Mouse (Mus musculus) neural tube, embryonic 11.5 days (tissue): ENCODE measurements around the gene Map3k1. TPM values are rescaled to one million over a fixed set of nuclear protein-coding genes. Genes with fewer than 3 reads are reported as not detected.

Experiments
- ATAC-seq: fragments of 200-750 bp; cut with Nextera tagmentation; 2 replicates; pipeline ENCODE4 v1.8.0; 2017; ENCODE audit warnings: moderate number of reproducible peaks, mild to moderate bottlenecking, moderate TSS enrichment, moderate library complexity; ENCODE audit not compliant: insufficient read depth, low FRiP score, low TSS enrichment
- DNase-seq: peaks from one replicate; pipeline ENCODE4 v3.0.0-alpha.2; 2015; ENCODE audit warnings: low spot score
- H3K27ac ChIP-seq: fragments of 300-500 bp; sonication (generic); 2 replicates; pipeline ENCODE4 v1.5.1; 2014; ENCODE audit warnings: low read depth, mild to moderate bottlenecking, low read length
- H3K27me3 ChIP-seq: fragments of 300-500 bp; sonication (generic); 2 replicates; pipeline ENCODE4 v1.6.1; 2014; ENCODE audit warnings: mild to moderate bottlenecking, low read length, mixed read lengths; ENCODE audit not compliant: control insufficient read depth, insufficient read depth
- H3K36me3 ChIP-seq: fragments of 300-500 bp; sonication (generic); 2 replicates; pipeline ENCODE4 v1.6.1; 2014; ENCODE audit warnings: mild to moderate bottlenecking, low read length, moderate library complexity, mixed read lengths; ENCODE audit not compliant: control insufficient read depth, insufficient read depth
- H3K4me1 ChIP-seq: fragments of 300-500 bp; sonication (generic); 2 replicates; pipeline ENCODE4 v1.6.1; 2014; ENCODE audit warnings: low read length, mixed read lengths; ENCODE audit not compliant: control insufficient read depth, insufficient read depth
- H3K4me2 ChIP-seq: fragments of 300-500 bp; sonication (generic); 2 replicates; pipeline ENCODE4 v1.6.1; 2014; ENCODE audit warnings: low read depth, mild to moderate bottlenecking, moderate library complexity
- H3K4me3 ChIP-seq: fragments of 300-500 bp; sonication (generic); 2 replicates; pipeline ENCODE4 v1.5.1; 2014; ENCODE audit warnings: low read depth, low read length
- H3K9ac ChIP-seq: fragments of 300-500 bp; sonication (generic); 2 replicates; pipeline ENCODE4 v1.6.1; 2014; ENCODE audit warnings: mild to moderate bottlenecking, low read length
- H3K9me3 ChIP-seq: fragments of 300-500 bp; sonication (generic); 2 replicates; pipeline ENCODE4 v1.6.1; 2016; ENCODE audit warnings: low read length; ENCODE audit not compliant: control insufficient read depth
- WGBS: fragments of 180-500 bp; shearing (Covaris S2); extraction: QIAGEN DNeasy Blood & Tissue Kit; methylation state at CpG from one replicate; pipeline ENCODE4 v1.1.7; 2014; 5-methylcytosine and 5-hydroxymethylcytosine counted together
- polyA plus RNA-seq: library from polyadenylated mRNA; unstranded; fragments of >200 nt; fragmentation: Nextera tagmentation; extraction: Ambion mirVana; gene quantifications from 2 replicates; pipeline ENCODE4 v1.2.1, GENCODE M21; 2014

The Map3k1 gene
- polyA plus RNA-seq, 1 experiment from 2014 or later, result 13.9 TPM

GRCm38 (mm10) chr13:111817773-111818172 lies 9.0 kb upstream of the Map3k1 start:
- Histone ChIP-seq H3K4me3 (no peak overlapping the region), H3K4me2 (no peak overlapping the region), H3K4me1 (no peaks in the 10 kb centered on the region), H3K36me3 (no peaks in the 10 kb centered on the region), H3K27ac (no peak overlapping the region), H3K27me3 (no peaks in the 10 kb centered on the region), H3K9me3 (no peaks in the 10 kb centered on the region), H3K9ac (no peak overlapping the region)
- WGBS, result 93% methylated on average over 7 of the region's 7 CpGs
- DNase-seq, result no peak
- no peak for ATAC-seq

- no peak overlapping the region for H3K4me3 ChIP-seq
- ATAC-seq (no peak), DNase-seq (no peak)
- no peaks in the 10 kb centered on the region for H3K27me3 ChIP-seq
- H3K27ac ChIP-seq, result no peak overlapping the region
- H3K4me1 ChIP-seq, result no peaks in the 10 kb centered on the region
- H3K36me3 ChIP-seq, result no peaks in the 10 kb centered on the region
- WGBS, result 71% methylated on average over 3 of the region's 3 CpGs
- no peak overlapping the region for H3K4me2 ChIP-seq
- H3K9me3 ChIP-seq, result no peaks in the 10 kb centered on the region
- no peak overlapping the region for H3K9ac ChIP-seq
These were observed 7.6 kb upstream of the Map3k1 start for GRCm38 (mm10) chr13:111816431-111816830.

- DNase-seq (no peak), ATAC-seq (no peak)
- H3K27ac ChIP-seq, result no peak overlapping the region
- no peak overlapping the region for H3K4me3 ChIP-seq
- H3K36me3 ChIP-seq, result no peaks in the 10 kb centered on the region
- H3K4me1 ChIP-seq, result no peaks in the 10 kb centered on the region
- no peaks in the 10 kb centered on the region for H3K9me3 ChIP-seq
- no peak overlapping the region for H3K9ac ChIP-seq
- no peaks in the 10 kb centered on the region for H3K27me3 ChIP-seq
- H3K4me2 ChIP-seq, result no peak overlapping the region
- 92% methylated on average over 4 of the region's 4 CpGs for WGBS
These were observed 6.7 kb upstream of the Map3k1 start for GRCm38 (mm10) chr13:111815486-111815885.

- no peak for DNase-seq
These were observed 6.2 kb upstream of the Map3k1 start for GRCm38 (mm10) chr13:111815017-111815416.

GRCm38 (mm10) chr13:111812647-111813046 lies 3.9 kb upstream of the Map3k1 start:
- 87% methylated on average over 2 of the region's 2 CpGs for WGBS
- H3K27ac ChIP-seq, result no peak overlapping the region
- no peak overlapping the region for H3K9ac ChIP-seq
- DNase-seq (no peak), ATAC-seq (no peak)
- no peaks in the 10 kb centered on the region for H3K9me3 ChIP-seq
- no peak overlapping the region for H3K4me3 ChIP-seq
- no peaks in the 10 kb centered on the region for H3K27me3 ChIP-seq
- no peak overlapping the region for H3K4me2 ChIP-seq
- H3K4me1 ChIP-seq, result no peaks in the 10 kb centered on the region
- H3K36me3 ChIP-seq, result no peaks in the 10 kb centered on the region

More at GRCm38 (mm10) chr13:111815017-111815416, 6.2 kb upstream of the Map3k1 start:
- WGBS, result 95% methylated on average over 7 of the region's 7 CpGs
- Histone ChIP-seq H3K36me3 (no peaks in the 10 kb centered on the region), H3K4me2 (no peak overlapping the region), H3K27me3 (no peaks in the 10 kb centered on the region), H3K4me1 (no peaks in the 10 kb centered on the region), H3K4me3 (no peak overlapping the region), H3K9ac (no peak overlapping the region), H3K9me3 (no peaks in the 10 kb centered on the region), H3K27ac (no peak overlapping the region)
- no peak for ATAC-seq

GRCm38 (mm10) chr13:111810998-111811628 lies 2.3 kb upstream of the Map3k1 start:
- no peaks in the 10 kb centered on the region for H3K9me3 ChIP-seq
- no peaks in the 10 kb centered on the region for H3K27me3 ChIP-seq
- no peak overlapping the region for H3K9ac ChIP-seq
- H3K4me1 ChIP-seq, result no peaks in the 10 kb centered on the region
- ATAC-seq (no peak), DNase-seq (no peak)
- H3K36me3 ChIP-seq, result no peaks in the 10 kb centered on the region
- H3K27ac ChIP-seq, result no peak overlapping the region
- WGBS, result 84% methylated on average over 13 of the region's 13 CpGs
- no peak overlapping the region for H3K4me2 ChIP-seq
- no peak overlapping the region for H3K4me3 ChIP-seq

- H3K4me1 ChIP-seq, result no peaks in the 10 kb centered on the region; the same call in 1 of the 2 replicates
- peak; percentile 39 for ATAC-seq
- 0% methylated on average over 28 of the region's 29 CpGs for WGBS
These were observed 854 bp upstream of the Map3k1 start for GRCm38 (mm10) chr13:111809466-111810228.

GRCm38 (mm10) chr13:111808387-111808636 lies 481 bp downstream of the Map3k1 start:
- WGBS, result 0% methylated on average over 7 of the region's 38 CpGs
- Histone ChIP-seq H3K27ac (peak overlapping the region; percentile 96), H3K4me2 (peak overlapping the region; percentile 95), H3K4me1 (no peaks in the 10 kb centered on the region; the same call in 1 of the 2 replicates), H3K9me3 (no peaks in the 10 kb centered on the region), H3K9ac (peak overlapping the region; percentile 92), H3K4me3 (peak overlapping the region; percentile 94), H3K36me3 (no peaks in the 10 kb centered on the region), H3K27me3 (no peaks in the 10 kb centered on the region)
- DNase-seq (no peak), ATAC-seq (peak; percentile 62)

More at GRCm38 (mm10) chr13:111809466-111810228, 854 bp upstream of the Map3k1 start:
- Histone ChIP-seq H3K27ac (peak overlapping the region; percentile 96), H3K36me3 (no peaks in the 10 kb centered on the region), H3K27me3 (no peaks in the 10 kb centered on the region), H3K9ac (peak overlapping the region; percentile 92), H3K4me2 (peak overlapping the region; percentile 95), H3K4me3 (peak overlapping the region; percentile 94), H3K9me3 (no peaks in the 10 kb centered on the region)
- peak; percentile 69 for DNase-seq
